Mouse (Mus musculus) limb, embryonic 14.5 days (tissue): ENCODE data around the gene Gm43064. TPM values are rescaled to one million over a fixed set of nuclear protein-coding genes. Genes with fewer than 3 reads are reported as not detected.

ENCODE experiments used
- ATAC-seq: fragments of 200-750 bp; cut with Nextera tagmentation; 2 replicates; pipeline ENCODE4 v1.8.0; 2017; ENCODE audit warnings: low read depth, moderate number of reproducible peaks, moderate TSS enrichment; ENCODE audit not compliant: low FRiP score
- DNase-seq: peaks from one replicate; pipeline ENCODE4 v3.0.0-alpha.2; 2015; ENCODE audit warnings: low spot score
- H3K27ac ChIP-seq: fragments of 300-500 bp; sonication (generic); replicated peaks from 2 replicates; pipeline ENCODE4 v1.5.1; 2014; ENCODE audit warnings: low read depth, mild to moderate bottlenecking, low read length, moderate library complexity, mixed read lengths
- H3K27me3 ChIP-seq: fragments of 300-500 bp; sonication (generic); 2 replicates; pipeline ENCODE4 v1.6.1; 2014; ENCODE audit warnings: low read length, mixed read lengths; ENCODE audit not compliant: control insufficient read depth, insufficient read depth
- H3K36me3 ChIP-seq: fragments of 300-500 bp; sonication (generic); 2 replicates; pipeline ENCODE4 v1.6.1; 2014; ENCODE audit warnings: mild to moderate bottlenecking, low read length, moderate library complexity, mixed read lengths; ENCODE audit not compliant: control insufficient read depth, insufficient read depth
- H3K4me1 ChIP-seq: fragments of 300-500 bp; sonication (generic); 2 replicates; pipeline ENCODE4 v1.6.1; 2014; ENCODE audit warnings: antibody characterized with exemption, low read length, mixed read lengths; ENCODE audit not compliant: control insufficient read depth, insufficient read depth
- H3K4me2 ChIP-seq: fragments of 300-500 bp; sonication (generic); replicated peaks from 2 replicates; pipeline ENCODE4 v1.6.1; 2014; ENCODE audit warnings: low read depth, mild to moderate bottlenecking, low read length, moderate library complexity; ENCODE audit not compliant: severe bottlenecking
- H3K4me3 ChIP-seq: fragments of 300-500 bp; sonication (generic); replicated peaks from 2 replicates; pipeline ENCODE4 v1.5.1; 2014; ENCODE audit warnings: low read length
- H3K9ac ChIP-seq: fragments of 300-500 bp; sonication (generic); 2 replicates; pipeline ENCODE4 v1.6.1; 2014; ENCODE audit warnings: mild to moderate bottlenecking, low read depth, low read length, moderate library complexity; ENCODE audit not compliant: severe bottlenecking
- H3K9me3 ChIP-seq: fragments of 300-500 bp; sonication (generic); 2 replicates; pipeline ENCODE4 v1.6.1; 2016; ENCODE audit warnings: low read length; ENCODE audit not compliant: control insufficient read depth
- POLR2A ChIP-seq: fragments of 200-500 bp; IDR thresholded peaks from 2 replicates; pipeline ENCODE4 v1.8.0; 2012; ENCODE audit warnings: inconsistent platforms, mild to moderate bottlenecking, moderate library complexity, borderline replicate concordance; ENCODE audit not compliant: insufficient read depth, insufficient read length; ENCODE audit errors: extremely low read depth
- WGBS: fragments of 180-500 bp; shearing (Covaris S2); extraction: QIAGEN DNeasy Blood & Tissue Kit; methylation state at CpG from one replicate; pipeline ENCODE4 v1.1.7; 2014; 5-methylcytosine and 5-hydroxymethylcytosine counted together
- polyA plus RNA-seq, 2 experiments: library from polyadenylated mRNA; depleted of rRNA in 1 of 2; stranded (reverse) in 1 of 2; unstranded in 1 of 2; fragments of >200 nt; fragmentation: Nextera tagmentation in 1 of 2; extraction: Ambion mirVana in 1 of 2; gene quantifications; 2 replicates each; pipeline versions ENCODE4 v1.2.1 to v1.2.3; 2012 to 2014

Gm43064 gene
- polyA plus RNA-seq (2012; rRNA removed), result 0.39 and 0.73 TPM in 2 replicates
- not detected in 2 replicates for polyA plus RNA-seq (2014; fragmentation: Nextera tagmentation; extraction: Ambion mirVana)

- DNase-seq (peak; percentile 91), ATAC-seq (peak; percentile 96)
- Histone ChIP-seq H3K4me1 (peaks cover 7% of the 10 kb centered on the region), H3K9me3 (no peaks in the 10 kb centered on the region), H3K36me3 (peaks cover 39% of the 10 kb centered on the region), H3K27ac (peak within 1 kb of the TSS; percentile 79), H3K4me2 (peak within 1 kb of the TSS; percentile 75), H3K4me3 (peak within 1 kb of the TSS; percentile 84), H3K27me3 (no peaks in the 10 kb centered on the region), H3K9ac (peak within 1 kb of the TSS; percentile 78)
- under 1% methylated on average over 58 of the region's 70 CpGs for WGBS
- TF ChIP-seq POLR2A, result peak; percentile 51; the same call in 1 of the 2 replicates
Measured at GRCm38 (mm10) chr3:103808891-103809798, at the start of gene Gm43064, which contains the start of the genes Dclre1b and Ap4b1. Gene Gm43064 (plus strand): TSS chr3:103809573. Gene Dclre1b (minus strand): TSS chr3:103809444. Gene Ap4b1 (plus strand): TSS chr3:103809520.

- WGBS, result 78% methylated on average over 3 of the region's 3 CpGs
- peaks cover 54% of the 10 kb centered on the region for H3K36me3 ChIP-seq
- ATAC-seq (no peak), DNase-seq (no peak)
- H3K4me1 ChIP-seq, result peaks cover 4% of the 10 kb centered on the region
- H3K4me2 ChIP-seq, result no peak overlapping the region
- no peaks in the 10 kb centered on the region for H3K9me3 ChIP-seq
- no peak overlapping the region for H3K27ac ChIP-seq
- H3K4me3 ChIP-seq, result no peak overlapping the region
- H3K27me3 ChIP-seq, result no peaks in the 10 kb centered on the region
- no peak overlapping the region for H3K9ac ChIP-seq
- no peak for TF ChIP-seq POLR2A
Measured at GRCm38 (mm10) chr3:103766789-103767188, 42.6 kb upstream of the Gm43064 start.

GRCm38 (mm10) chr3:103771531-103772130 lies 37.7 kb upstream of the Gm43064 start:
- H3K27ac ChIP-seq, result no peak overlapping the region
- peaks cover 27% of the 10 kb centered on the region for H3K36me3 ChIP-seq
- 0 out of 2 replicates have a peak overlapping the region, but pooled peaks have one; percentile 10 for H3K4me2 ChIP-seq
- ATAC-seq, result no peak
- peak; percentile 76 for DNase-seq
- H3K27me3 ChIP-seq, result no peaks in the 10 kb centered on the region
- H3K4me3 ChIP-seq, result no peak overlapping the region
- no peak overlapping the region for H3K9ac ChIP-seq
- H3K9me3 ChIP-seq, result no peaks in the 10 kb centered on the region
- WGBS, result 64% methylated on average over 9 of the region's 9 CpGs
- no peak for TF ChIP-seq POLR2A
- peaks cover 9% of the 10 kb centered on the region for H3K4me1 ChIP-seq

- 89% methylated on average over 4 of the region's 4 CpGs for WGBS
- peaks cover 34% of the 10 kb centered on the region for H3K36me3 ChIP-seq
- H3K4me1 ChIP-seq, result peaks cover 9% of the 10 kb centered on the region
Measured at GRCm38 (mm10) chr3:103772846-103773245, 36.5 kb upstream of the Gm43064 start.

GRCm38 (mm10) chr3:103773508-103773907 lies 35.9 kb upstream of the Gm43064 start:
- Histone ChIP-seq H3K4me3 (no peak overlapping the region), H3K4me1 (peaks cover 9% of the 10 kb centered on the region), H3K36me3 (peaks cover 30% of the 10 kb centered on the region), H3K27me3 (no peaks in the 10 kb centered on the region), H3K27ac (no peak overlapping the region), H3K9me3 (no peaks in the 10 kb centered on the region), H3K4me2 (no peak overlapping the region), H3K9ac (no peak overlapping the region)
- TF ChIP-seq POLR2A, result no peak
- DNase-seq (no peak), ATAC-seq (no peak)
- WGBS, result 76% methylated on average over 3 of the region's 3 CpGs

More at GRCm38 (mm10) chr3:103772846-103773245, 36.5 kb upstream of the Gm43064 start:
- no peak for TF ChIP-seq POLR2A
- Histone ChIP-seq H3K9ac (no peak overlapping the region), H3K4me3 (no peak overlapping the region), H3K9me3 (no peaks in the 10 kb centered on the region), H3K27me3 (no peaks in the 10 kb centered on the region), H3K27ac (no peak overlapping the region), H3K4me2 (no peak overlapping the region)
- DNase-seq (no peak), ATAC-seq (no peak)
